Mouse (Mus musculus): ENCODE data around the gene Cnnm1.
"Not testable (repeated sequence)": the region's sequence is repeated elsewhere in the genome, so short reads cannot be mapped to it uniquely, and the experiment has no call there.

Cnnm1 gene

DNA sequence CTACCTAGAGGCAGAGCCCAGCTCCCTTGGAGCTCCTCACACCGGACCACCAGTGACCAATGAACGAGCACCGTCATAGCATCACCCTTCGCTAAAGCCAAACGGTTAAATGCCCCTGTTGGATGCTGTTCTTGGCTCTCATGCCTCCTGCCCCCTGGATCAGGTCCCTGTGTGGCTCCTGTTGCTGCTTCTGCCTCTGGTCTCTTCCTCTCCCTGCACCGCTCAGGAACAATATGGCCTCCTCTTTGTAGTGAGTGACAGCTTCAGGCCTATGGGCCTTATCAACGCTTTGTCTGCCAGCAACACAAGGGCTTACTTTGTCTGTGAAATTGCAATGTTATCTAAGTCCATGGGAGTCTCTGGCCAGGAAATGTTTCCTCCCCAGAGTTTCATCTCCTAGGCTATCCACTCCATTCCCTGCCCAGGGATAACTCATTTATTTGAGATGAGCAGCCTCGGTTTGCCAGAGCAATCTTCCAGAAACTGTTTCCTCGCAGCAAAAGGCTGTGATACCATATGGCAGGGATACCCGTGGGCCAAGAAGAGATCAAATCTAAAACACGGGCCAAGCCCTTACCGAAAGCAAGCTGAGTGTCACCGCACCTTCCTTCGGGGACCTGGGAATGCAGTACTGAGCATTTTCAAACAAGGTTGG lies 25.5 kb downstream of the Cnnm1 start:
- DNase-seq, result peak; percentile 76

DNA sequence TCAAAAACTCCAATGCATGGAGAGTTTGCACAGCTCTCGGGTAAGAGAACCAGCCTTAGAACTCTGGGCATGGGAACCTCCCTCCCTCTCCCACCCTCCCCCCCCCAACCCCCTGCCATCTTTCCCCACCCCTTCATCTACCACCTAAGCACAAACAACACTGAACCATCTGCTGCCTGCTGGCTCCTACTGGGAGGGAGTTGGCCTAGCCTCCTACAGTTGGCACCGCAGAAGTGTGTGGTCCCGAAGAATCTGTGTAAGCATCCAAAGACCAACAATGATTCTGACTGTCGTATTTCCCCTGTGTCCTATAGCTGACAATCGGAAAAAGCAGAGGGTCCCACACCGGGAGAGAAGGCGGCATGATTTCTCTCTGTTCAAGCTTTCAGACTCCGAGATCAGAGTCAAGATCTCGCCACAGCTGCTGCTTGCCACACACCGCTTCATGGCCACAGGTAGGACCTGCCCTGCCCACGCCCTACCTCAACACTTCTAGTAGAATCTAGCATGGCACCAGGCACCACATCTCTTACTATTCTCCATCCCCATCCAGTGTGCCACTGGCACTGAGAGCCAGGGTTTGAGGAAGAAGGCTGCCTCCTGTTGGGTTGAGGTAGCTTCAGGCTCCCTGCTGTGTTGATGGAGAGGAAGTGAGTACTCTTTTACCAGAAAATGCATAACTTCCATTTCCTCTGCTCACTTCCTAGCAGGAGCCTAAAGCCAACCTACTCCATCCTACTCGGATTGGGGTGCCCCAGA lies 27.9 kb downstream of the Cnnm1 start:
- DNase-seq, result peak; percentile 64

DNA sequence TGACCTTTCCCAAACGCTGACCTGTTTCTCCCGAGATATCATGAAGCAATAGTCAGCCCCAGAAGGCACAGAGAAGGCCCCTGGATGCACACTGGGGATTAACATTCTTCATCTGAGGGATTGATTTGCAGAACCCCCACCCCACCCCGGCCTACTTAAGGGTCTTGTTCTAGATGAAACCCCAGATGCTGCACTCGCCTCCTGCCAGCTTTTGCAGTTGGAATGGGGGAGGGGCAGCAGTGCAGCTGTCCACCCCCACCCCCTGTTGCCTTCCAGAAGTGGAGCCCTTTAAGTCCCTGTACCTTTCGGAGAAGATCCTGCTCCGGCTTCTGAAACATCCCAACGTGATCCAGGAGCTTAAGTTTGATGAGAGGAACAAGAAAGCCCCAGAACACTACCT lies 29.1 kb downstream of the Cnnm1 start:
- DNase-seq, result no peak

DNA sequence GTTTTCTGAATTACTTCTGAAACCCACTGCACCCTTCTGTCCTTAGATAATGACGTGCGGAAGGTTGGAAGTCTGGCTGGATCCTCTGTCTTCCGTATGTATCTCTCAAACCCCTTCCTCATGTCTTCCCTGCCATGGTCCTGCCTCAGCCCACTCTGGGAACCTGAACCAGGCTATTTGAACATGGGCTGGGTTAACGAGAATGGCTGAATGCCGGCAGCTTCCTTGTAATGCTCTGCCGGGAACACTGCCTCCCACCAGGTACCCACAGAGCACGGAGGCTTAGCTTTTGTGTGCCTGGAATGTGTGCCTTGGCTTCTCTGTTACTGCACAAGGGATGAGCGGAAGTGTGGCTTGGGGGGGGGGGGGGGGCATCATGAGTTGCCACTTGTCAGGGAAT lies 32.1 kb downstream of the Cnnm1 start:
- peak; percentile 45 for DNase-seq

DNA sequence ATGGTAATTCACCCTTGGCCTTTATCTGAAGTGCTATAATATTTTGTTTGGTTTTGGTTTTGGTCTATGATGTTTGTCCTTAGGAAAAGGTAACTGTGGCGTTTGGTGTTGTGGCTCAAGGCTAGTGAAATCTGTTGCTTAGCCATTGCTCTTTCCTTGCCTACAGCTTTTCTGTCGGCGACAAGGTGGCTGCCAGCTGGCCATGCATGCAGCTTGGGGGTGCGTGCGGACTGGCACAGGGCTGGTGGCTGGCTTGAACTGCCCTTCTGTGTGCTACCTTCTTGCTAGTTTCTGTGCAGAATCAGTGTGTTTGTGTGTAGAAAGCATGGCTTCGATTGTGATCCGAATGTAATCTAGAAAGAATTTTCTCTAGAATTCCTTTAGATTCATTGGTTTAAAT lies 32.5 kb downstream of the Cnnm1 start:
- peak; percentile 78 for DNase-seq

DNA sequence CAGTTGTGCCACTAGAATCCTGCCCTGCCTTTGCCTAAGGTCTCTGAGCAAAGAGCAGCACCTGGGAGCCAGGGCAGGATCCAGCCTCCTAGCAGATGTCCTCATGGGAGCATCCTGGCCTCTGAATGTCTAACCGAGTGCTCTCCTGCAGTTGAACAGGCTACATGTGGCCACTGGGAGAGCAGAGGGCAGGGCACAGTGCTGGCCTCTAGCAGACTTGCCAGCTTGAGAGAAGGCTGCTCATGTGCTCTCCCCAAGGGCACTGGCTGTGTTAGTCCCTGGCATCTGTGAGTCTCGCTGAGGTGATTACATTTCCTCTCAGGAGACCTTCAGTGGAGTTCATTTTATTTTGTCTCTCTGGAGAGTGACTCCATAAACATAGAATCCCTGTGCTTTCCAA lies 35.4 kb downstream of the Cnnm1 start:
- DNase-seq, result no peak

DNA sequence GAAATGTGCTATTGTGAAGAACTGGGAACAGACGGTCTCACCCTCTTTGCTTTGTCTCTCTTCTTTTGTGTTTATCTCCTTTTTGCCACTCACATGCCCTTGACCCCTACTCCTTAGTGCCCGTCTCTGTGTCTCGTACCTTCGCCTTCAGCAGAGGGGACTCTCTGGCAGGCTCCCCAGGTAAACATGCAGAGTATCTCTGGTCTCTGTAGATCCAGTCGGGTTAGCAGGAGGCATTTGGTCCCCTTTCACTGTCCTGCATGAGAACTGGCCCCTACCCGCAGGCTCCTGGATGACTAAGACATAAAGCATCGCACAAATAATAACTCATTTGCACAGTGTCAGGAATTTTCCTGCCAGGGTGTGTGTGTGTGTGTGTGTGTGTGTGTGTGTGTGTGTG lies 35.8 kb downstream of the Cnnm1 start:
- no peak for DNase-seq

DNA sequence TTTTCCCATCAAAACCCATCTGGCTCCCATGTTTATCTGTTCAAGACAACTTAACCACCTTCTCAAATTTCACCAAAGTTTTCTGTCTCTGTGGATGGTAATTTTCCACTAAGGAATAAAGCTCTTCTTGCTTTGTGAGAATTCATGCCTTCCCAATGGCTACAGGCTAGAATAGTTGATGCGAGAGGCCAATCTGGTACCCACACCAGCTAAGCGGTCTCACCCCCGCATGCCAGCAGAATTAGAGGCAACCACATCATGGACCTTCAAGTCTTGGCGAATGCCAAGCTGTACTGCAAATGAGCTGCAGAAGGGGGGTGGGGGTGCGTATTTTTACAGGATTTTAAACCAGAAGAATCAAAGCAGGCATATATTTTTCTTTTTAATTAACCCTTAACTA lies 37.2 kb downstream of the Cnnm1 start:
- DNase-seq, result no peak

DNA sequence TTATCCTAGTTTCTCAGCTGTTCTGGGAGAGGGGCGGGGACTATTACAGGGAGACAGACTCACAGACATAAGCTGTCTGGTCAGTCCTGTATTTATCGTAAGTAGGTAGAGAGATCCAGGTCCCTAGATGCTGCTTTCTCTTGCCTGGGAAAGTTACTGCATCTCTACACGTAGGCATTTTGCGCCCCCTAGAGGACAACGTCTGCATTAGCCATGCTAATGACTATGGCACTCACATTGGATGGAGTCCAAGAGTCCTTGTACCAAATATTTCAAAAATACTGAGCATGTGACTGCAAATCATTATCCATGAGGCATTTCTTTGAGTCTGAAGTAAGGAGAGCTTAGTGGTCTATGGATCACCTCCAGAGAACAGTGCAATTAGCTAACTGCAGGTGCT lies 38.7 kb downstream of the Cnnm1 start:
- DNase-seq, result no peak

DNA sequence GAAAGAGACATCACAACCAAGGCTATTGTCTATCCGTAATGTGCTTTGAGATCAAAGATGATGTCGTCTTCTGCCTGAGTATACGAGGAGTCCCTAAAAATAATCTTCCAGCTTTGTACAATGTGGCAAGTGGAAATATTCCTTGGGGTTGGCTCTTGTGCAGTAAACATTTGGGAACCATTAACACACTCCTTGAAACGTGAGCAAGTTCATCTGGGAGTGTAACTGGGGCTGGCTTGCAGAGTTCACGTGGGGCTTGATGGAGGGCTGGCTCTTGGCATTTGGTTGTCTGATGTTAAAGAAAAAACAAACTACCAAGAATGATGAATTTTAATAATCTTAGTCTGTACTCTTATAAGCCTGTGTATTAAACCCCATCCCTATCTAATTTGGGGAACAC lies 39.2 kb downstream of the Cnnm1 start:
- DNase-seq, result no peak

DNA sequence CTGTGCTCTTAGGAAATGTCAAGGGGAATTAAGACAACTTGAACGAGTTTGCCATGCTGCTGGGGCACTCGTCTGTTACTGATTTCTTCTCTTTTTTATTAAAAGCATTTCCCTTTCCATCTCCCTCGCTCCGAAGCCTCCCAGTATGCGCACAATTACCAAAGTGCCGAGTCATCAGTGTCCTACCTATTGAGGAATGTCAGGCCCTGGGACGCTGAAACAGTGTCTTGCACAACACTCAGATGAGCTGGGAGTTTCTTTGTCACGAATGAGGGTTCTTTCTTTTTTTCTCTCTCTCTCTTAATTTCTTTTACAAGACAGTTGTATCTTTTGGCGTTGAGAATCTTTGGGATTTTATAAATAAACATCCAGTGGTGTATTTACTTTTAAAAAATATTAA lies 40.3 kb downstream of the Cnnm1 start:
- DNase-seq, result no peak

DNA sequence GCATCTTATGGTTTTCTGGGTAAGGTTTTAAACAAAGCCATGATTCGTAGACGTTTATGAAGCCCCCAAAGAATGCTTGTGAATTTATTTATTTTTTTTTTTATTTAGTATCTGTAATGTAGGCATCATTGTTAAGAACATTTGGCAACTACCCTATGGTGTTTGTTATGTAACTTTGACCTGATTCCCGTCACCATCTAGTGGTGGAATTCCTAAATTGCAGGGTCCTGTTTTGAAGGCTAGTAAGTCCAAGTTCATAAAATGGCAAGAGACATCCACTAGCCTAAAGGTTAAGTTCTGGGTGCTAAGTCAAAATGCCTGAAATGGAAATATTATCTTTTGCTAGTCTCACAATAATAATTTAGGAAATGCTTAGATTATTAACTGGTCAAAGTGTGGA lies 47.2 kb downstream of the Cnnm1 start:
- no peak for DNase-seq

DNA sequence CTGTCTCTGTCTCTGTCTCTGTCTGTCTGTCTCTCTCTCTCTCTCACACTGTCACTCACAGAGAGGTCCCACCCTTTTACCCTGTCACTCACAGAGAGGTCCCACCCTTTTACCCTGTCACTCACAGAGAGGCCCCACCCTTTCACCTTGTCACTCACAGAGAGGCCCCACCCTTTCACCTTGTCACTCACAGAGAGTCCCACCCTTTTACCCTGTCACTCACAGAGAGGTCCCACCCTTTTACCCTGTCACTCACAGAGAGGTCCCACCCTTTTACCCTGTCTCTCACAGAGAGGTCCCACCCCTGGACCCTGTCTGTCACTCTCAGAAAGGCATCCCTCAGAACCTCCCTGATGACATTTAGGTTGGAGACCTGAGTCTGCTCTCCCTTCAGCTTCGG lies 53.1 kb downstream of the Cnnm1 start:
- DNase-seq, result not testable (repeated sequence)

DNA sequence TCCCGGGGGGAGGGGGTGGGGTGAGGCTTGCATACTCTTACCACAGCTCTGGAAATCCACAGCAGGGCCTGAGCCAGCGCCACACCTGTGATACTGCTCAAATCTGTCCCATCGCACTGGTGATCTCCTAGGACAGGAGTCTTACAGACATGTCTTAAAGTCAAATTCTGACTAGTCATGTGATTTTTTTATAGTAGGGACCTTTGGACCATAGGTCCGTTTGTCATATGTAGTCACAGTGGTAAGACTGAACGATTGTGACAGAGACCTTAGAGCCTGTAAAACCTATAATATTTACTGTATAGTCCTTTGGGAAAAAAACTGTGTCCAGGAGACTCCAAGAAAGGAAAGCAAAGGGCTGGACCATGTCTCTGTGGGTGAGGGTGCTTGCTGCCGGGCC lies 53.6 kb downstream of the Cnnm1 start:
- no peak for DNase-seq

DNA sequence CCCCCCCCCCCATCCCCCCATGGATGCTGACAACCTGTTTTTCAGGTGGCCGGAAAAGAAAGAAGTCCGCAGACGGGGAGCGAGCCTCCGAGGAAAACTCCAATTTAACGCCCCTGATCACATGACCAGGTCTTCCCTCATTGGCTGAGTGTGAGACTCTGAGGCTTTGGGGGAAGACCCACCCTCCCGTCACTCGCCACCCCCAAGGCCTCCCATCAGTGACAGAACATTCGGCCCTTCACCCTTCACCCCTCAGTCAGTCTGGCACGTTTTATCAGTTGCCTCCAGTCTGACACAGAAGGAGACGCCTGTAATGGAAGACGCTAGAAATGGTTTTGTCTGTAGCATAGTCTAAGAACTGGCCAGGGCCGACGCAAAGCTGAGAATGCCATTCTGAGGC lies 54.7 kb downstream of the Cnnm1 start:
- DNase-seq, result no peak

DNA sequence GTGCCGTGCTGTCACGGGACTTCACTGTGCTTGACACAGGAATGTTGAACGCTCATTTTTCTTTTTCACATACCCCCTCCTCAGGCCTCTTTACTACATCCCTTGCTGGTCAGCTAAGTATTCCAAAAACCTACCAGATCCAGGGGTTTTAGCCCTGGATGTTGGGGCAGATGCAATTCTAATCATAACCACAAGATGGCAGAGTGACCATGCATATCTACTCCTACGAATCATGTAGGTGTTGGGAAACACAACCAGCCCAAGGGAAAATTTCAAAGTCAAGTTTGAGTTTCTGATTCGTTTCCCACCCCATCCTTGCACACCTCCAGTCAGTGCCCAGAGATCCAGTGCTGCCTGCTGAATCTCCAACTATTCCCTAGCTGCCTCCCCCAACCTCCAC lies 55.6 kb downstream of the Cnnm1 start:
- peak; percentile 94 for DNase-seq

DNA sequence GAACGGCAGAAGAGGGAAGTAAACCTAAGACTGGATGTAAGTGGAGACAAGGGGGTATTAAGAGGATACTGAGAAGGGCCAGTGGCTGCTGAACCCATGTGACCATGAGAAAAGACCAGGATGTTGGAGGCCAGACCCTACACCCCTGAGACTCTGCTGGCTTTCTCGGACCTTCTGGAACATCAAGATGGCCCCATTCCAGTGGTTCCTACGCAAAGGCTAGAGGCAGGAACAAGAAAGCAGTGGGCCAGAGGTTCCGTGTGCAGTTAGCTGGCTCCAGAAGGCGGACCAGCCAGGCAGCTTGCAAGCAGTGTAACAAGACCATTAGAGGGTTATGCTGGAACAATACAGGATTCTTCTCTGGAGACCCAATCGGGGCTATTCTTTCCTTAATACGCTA lies 57.2 kb downstream of the Cnnm1 start:
- peak; percentile 94 for DNase-seq

DNA sequence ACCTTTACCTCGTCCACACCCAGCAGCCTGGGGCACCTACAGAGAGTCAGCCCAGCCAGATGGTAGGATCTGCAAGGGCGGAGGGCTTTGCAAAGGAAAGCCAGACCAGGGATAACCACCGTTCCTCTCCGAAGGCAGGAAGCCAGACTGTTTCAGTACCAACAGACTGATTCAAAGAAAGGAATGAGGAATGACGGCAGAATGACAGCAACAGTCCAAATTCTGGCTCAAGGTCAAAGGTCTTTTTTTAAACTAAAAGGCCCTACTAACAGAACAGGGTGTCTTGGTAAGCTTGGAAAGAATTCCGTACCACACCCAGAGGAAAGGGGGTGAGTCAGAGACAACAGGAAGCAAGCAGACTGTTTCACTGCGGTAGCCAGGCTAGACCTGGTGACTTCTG lies 58.6 kb downstream of the Cnnm1 start:
- DNase-seq, result peak; percentile 96

DNA sequence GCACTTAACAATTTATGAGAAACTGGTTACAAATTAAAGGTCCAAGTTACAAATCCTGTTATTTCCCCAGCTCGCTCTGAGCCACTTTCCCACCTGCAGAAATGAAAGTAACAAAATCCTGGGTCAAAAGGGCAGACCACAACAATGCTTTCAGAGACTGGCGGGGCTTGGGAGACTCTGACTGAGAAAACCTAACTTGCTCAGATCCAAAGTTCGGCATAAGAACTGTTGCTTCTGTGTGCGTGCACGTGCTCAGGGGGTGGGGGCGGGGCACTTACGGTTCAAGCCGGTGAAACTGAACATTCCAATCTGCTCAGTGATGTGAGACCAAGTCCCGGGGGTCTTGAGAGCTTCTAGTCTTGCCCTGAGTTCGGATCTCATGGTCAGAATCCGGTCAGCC lies 62.4 kb downstream of the Cnnm1 start:
- no peak for DNase-seq

DNA sequence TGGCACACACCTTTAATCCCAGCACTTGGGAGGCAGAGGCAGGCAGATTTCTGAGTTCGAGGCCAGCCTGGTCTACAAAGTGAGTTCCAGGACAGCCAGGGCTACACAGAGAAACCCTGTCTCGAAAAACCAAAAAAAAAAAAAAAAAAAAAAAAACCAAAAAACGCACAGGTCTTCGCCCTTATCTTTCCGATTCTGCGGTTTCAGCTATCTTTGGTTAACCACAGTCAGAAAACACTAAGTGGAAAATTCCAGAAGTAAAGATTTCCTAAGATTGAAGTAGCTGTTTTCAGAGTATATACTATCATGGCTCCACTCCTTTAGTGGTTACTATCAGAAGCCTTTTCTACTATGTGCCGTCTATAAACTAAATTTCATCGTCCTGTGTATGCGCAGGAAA lies 63.4 kb downstream of the Cnnm1 start:
- DNase-seq, result not testable (repeated sequence)

DNA sequence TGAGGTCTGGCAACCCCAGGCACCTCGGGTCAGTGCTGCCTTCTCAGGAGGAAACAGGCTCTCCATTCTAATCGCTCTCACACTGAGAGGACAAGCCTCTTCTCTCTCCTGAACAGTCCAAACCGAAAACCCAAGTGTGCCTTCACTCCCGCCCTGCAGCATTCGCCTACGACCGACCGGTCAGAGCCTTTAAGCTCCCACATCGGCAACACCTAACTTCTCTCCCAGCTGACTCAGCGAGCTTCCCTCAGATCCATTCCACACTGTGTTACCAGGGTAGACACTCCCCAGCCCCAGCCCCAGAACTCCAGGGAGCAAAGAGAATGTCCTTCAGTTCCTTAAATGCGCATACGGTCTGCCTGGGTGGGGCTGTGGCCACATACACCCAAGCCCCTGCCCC lies 65.2 kb downstream of the Cnnm1 start:
- no peak for DNase-seq

DNA sequence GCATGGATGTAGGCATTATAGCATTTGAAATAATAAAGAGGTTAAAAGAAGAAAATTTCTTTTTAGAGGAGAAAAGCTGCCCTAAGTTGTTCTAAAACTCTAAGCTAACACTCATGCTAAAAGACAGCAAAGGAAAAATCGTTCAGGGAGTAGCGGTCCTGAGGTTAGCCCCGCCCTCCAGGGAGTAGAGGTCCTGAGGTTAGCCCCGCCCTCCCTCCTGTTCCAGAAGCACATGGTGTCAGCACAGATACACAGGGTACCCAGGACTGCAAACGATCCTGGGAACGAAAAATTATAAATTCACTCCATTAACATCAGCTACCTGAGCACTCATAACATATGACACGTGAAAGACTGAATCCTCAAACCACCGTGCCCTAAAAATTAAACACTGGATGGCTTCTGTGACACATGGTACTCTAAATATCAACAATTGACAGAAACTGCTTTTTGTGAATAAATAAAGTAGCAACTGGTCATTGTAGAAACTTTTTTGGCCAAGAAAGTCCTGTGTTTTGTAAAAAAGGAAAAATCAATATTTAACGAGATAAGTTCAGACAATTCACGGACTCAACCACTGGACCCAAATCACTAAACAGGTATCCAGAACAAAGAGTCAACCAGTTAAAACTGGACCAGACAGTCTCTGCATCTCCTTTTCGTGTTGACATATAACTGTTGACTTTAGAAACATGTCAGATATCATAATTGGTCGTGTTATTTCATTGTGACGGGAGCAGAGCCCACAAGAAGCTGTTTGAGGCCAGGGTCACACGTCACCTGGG lies 70.4 kb downstream of the Cnnm1 start:
- DNase-seq, result peak; percentile 86

DNA sequence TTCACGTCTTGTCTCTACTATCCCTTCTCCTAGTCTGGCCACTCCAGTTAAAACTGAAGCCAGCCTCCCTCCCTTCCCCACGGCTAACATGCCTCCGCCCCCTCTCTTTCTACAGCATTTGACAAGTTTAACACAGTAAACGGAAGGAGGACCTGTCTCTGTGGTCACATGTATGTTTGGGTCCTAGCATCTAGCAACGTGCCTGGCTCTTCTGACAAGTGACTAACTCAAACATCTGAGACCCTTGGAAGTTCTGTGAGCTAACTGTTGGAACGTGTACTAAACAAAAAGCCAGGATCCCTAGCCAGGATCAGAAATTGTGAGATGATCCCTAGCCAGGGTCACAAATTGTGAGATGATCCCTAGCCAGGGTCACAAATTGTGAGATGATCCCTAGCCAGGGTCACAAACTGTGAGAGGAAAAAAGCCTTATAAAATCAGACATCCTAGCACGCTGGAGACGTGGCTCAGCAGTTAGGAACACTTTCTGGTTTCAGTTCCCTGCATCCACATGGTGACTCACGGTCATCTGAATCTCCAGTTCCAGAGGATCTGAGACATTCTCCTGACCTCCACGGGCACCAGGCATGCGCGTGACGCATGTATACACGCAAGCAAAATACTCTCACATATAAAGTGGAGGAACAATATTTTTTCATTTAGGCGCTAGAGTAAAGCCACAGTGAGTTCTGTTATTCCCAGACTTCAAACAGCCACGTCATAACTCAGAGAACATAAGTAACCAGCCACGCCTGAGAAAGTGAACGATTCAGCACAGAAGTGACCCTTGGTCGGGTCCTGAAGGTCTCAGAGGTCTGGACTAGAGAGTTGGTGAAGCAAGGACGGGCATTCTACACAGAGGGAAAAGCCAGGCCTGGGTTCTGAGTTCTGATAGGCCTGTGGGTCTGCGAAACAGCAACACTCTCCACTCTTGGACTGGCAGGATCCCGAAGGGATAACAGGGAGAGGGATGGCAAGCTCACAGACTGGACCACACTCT lies 71.7 kb downstream of the Cnnm1 start:
- peak; percentile 95 for DNase-seq
